Mouse (Mus musculus) hindbrain, embryonic 13.5 days (tissue): ENCODE results near the gene Olfr839-ps1. TPM values are rescaled to one million over a fixed set of nuclear protein-coding genes. Genes with fewer than 3 reads are reported as not detected.

ENCODE experiments used
- ATAC-seq: fragments of 200-750 bp; cut with Nextera tagmentation; 2 replicates; pipeline ENCODE4 v1.8.0; 2017; ENCODE audit warnings: moderate TSS enrichment; ENCODE audit not compliant: low FRiP score
- H3K27ac ChIP-seq: fragments of 300-500 bp; sonication (generic); 2 replicates; pipeline ENCODE4 v1.5.1; 2015; ENCODE audit warnings: inconsistent platforms, mild to moderate bottlenecking, moderate library complexity
- H3K27me3 ChIP-seq: fragments of 300-500 bp; sonication (generic); 2 replicates; pipeline ENCODE4 v1.6.1; 2015; ENCODE audit warnings: mild to moderate bottlenecking, inconsistent platforms
- H3K36me3 ChIP-seq: fragments of 300-500 bp; sonication (generic); 2 replicates; pipeline ENCODE4 v1.6.1; 2015; ENCODE audit warnings: mild to moderate bottlenecking, inconsistent platforms
- H3K4me1 ChIP-seq: fragments of 300-500 bp; sonication (generic); replicated peaks from 2 replicates; pipeline ENCODE4 v1.6.1; 2015; ENCODE audit warnings: inconsistent platforms
- H3K4me2 ChIP-seq: fragments of 300-500 bp; sonication (generic); 2 replicates; pipeline ENCODE4 v1.6.1; 2015; ENCODE audit warnings: inconsistent platforms, mild to moderate bottlenecking, moderate library complexity
- H3K4me3 ChIP-seq: fragments of 300-500 bp; sonication (generic); 2 replicates; pipeline ENCODE4 v1.5.1; 2015; ENCODE audit warnings: mild to moderate bottlenecking, inconsistent platforms
- H3K9ac ChIP-seq: fragments of 300-500 bp; sonication (generic); 2 replicates; pipeline ENCODE4 v1.6.1; 2015; ENCODE audit warnings: mild to moderate bottlenecking, inconsistent platforms
- H3K9me3 ChIP-seq: fragments of 300-500 bp; sonication (generic); 2 replicates; pipeline ENCODE4 v1.6.1; 2016; ENCODE audit warnings: inconsistent platforms
- WGBS: fragments of 180-500 bp; shearing (Covaris S2); methylation state at CpG from one replicate; pipeline ENCODE4 v1.1.7; 2015; 5-methylcytosine and 5-hydroxymethylcytosine counted together
- polyA plus RNA-seq: library from polyadenylated mRNA; unstranded; fragments of >200 nt; fragmentation: Nextera tagmentation; extraction: Ambion mirVana; gene quantifications from 2 replicates; pipeline ENCODE4 v1.2.1, GENCODE M21; 2015

Gene Olfr839-ps1
- not detected in 2 replicates for polyA plus RNA-seq

DNA sequence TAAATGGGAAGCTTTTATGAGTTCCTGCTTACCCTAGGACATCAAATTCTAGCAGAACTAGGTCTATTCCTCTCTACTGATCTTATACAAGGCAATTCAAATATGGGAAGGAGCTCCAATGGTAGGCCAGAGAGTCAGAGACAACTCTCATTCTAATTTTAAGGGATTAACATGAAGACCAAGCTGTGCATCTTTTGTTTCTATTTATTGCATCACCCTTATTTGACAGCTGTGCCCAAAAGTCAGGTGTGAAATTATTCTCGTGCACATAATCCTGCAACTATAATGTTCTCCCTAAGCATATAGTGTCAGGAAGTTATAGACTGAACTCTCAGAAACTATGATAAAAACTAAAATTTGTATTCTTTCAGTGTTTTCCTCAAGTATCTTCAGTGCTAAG, at the start of gene Olfr839-ps1:
Gene Olfr839-ps1 (minus strand): TSS at position 101 of the 400 bp plus-strand sequence.
- H3K4me2 ChIP-seq, result no peak within 1 kb of the TSS
- H3K4me1 ChIP-seq, result no peaks in the 10 kb centered on the region
- WGBS, result 89% methylated on average over 1 of the region's 1 CpGs
- no peak within 1 kb of the TSS for H3K4me3 ChIP-seq
- no peak within 1 kb of the TSS for H3K9ac ChIP-seq
- no peaks in the 10 kb centered on the region for H3K27me3 ChIP-seq
- H3K27ac ChIP-seq, result no peak within 1 kb of the TSS
- no peaks in the 10 kb centered on the region for H3K9me3 ChIP-seq
- no peaks in the 10 kb centered on the region for H3K36me3 ChIP-seq
- no peak for ATAC-seq

- no peak within 1 kb of the TSS for H3K4me2 ChIP-seq
- H3K36me3 ChIP-seq, result no peaks in the 10 kb centered on the region
- no peaks in the 10 kb centered on the region for H3K27me3 ChIP-seq
- H3K9ac ChIP-seq, result no peak within 1 kb of the TSS
- no peak within 1 kb of the TSS for H3K4me3 ChIP-seq
- no peak for ATAC-seq
- H3K27ac ChIP-seq, result no peak within 1 kb of the TSS
- whole genome bisulfite sequencing, result 69% methylated on average over 1 of the region's 1 CpGs
- 0 out of 2 replicates have a peak, but pooled peaks cover 5% of the 10 kb centered on the region for H3K9me3 ChIP-seq
- no peaks in the 10 kb centered on the region for H3K4me1 ChIP-seq
Observed at GRCm38 (mm10) chr9:19136017-19136416, 41.1 kb downstream of the Olfr839-ps1 start, which contains the start of gene Olfr837. Gene Olfr837, plus strand, starts transcription at chr9:19136317.

DNA sequence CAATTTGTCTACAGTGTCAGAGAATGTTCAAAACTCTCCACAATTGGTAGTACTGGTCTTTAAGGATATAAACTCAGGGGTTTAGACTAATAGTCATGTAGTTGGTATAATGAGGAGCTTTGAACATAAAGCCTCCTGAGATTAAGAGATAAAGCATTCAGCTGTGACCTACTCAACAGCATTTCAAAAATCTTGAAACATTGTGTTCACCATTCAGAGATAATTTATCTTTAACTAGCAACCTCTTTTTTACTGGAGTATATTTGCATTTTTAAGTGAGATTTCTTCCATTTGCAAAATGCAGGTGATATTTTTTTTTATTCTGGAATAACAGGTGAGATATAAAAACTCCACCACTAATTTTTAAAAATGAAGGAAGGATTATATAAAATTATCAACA, 57.0 kb downstream of the Olfr839-ps1 start, which contains the start of gene Olfr836:
Gene Olfr836 (plus strand): TSS at position 301 of the 400 bp plus-strand sequence.
- H3K9ac ChIP-seq, result no peak within 1 kb of the TSS
- no peak for ATAC-seq
- H3K4me1 ChIP-seq, result no peaks in the 10 kb centered on the region
- no peaks in the 10 kb centered on the region for H3K27me3 ChIP-seq
- H3K36me3 ChIP-seq, result no peaks in the 10 kb centered on the region
- peaks cover under 1% of the 10 kb centered on the region; the same call in 1 of the 2 replicates for H3K9me3 ChIP-seq
- no peak within 1 kb of the TSS for H3K27ac ChIP-seq
- H3K4me2 ChIP-seq, result no peak within 1 kb of the TSS
- no peak within 1 kb of the TSS for H3K4me3 ChIP-seq

Other genes with a start within 250 kb of the Olfr839-ps1 start
- gene Olfr832, start 240.2 kb downstream of the Olfr839-ps1 start, polyA plus RNA-seq, result not detected in 2 replicates
- gene Olfr834, start 189.3 kb downstream of the Olfr839-ps1 start, polyA plus RNA-seq, result not detected in 2 replicates
- gene Olfr835, start 144.6 kb downstream of the Olfr839-ps1 start, polyA plus RNA-seq, result not detected in 2 replicates
- not detected in 2 replicates for gene Olfr836, start 56.9 kb downstream of the Olfr839-ps1 start, polyA plus RNA-seq
- gene Olfr837, start 41.0 kb downstream of the Olfr839-ps1 start, polyA plus RNA-seq, result not detected in 2 replicates
- gene Olfr843, start 74.7 kb upstream of the Olfr839-ps1 start, polyA plus RNA-seq, result not detected in 2 replicates
- not detected in 2 replicates for gene Olfr844, start 139.0 kb upstream of the Olfr839-ps1 start, polyA plus RNA-seq
- not detected in 2 replicates for gene Olfr845, start 159.1 kb upstream of the Olfr839-ps1 start, polyA plus RNA-seq
- gene Olfr846, start 186.7 kb upstream of the Olfr839-ps1 start, polyA plus RNA-seq, result not detected in 2 replicates
- gene Olfr847, start 201.4 kb upstream of the Olfr839-ps1 start, polyA plus RNA-seq, result not detected in 2 replicates